Comparison of ENCODE assay signal across 8 mouse cellular contexts in genomic region chr2:128746621-128747151, GRCm38 (mm10). TPM values are rescaled to one million over a fixed set of nuclear protein-coding genes. Genes with fewer than 3 reads are reported as not detected.
A peak's percentile ranks its signal among the peaks of the same experiment; 100 is the strongest.
DNase-seq lines count a peak whose midpoint lies in the region; ATAC-seq and TF ChIP-seq lines count a peak whose summit lies in the region.

No protein-coding gene starts in this region.

- H3K27me3 ChIP-seq in midbrain, embryonic 13.5 days, result no peaks in the 10 kb centered on the region

- no peak for ATAC-seq in midbrain, embryonic 13.5 days

- H3K4me3 ChIP-seq in lung, adult 2 months (replicated peaks; ENCODE audit: extremely low read depth, low read depth, low read length), result no peak overlapping the region
- H3K4me3 ChIP-seq in midbrain, embryonic 13.5 days (replicated peaks), result no peak overlapping the region

- no peaks in the 10 kb centered on the region for H3K9me3 ChIP-seq in midbrain, embryonic 13.5 days

- no peak overlapping the region for H3K27ac ChIP-seq in midbrain, embryonic 13.5 days

- no peaks in the 10 kb centered on the region for H3K36me3 ChIP-seq in midbrain, embryonic 13.5 days

- H3K4me1 ChIP-seq in lung, adult 2 months (ENCODE audit: control insufficient read depth, insufficient read depth, low read length), result peaks cover 21% of the 10 kb centered on the region
- H3K4me1 ChIP-seq in midbrain, embryonic 13.5 days (replicated peaks), result no peaks in the 10 kb centered on the region

- no peak for TF ChIP-seq CTCF in lung, adult 2 months (IDR thresholded peaks at IDR 0.05; ENCODE audit: insufficient read depth, low read length)

- no peak overlapping the region for H3K9ac ChIP-seq in midbrain, embryonic 13.5 days (replicated peaks)

- 28% methylated on average over 5 of the region's 5 CpGs for WGBS in lung, adult 2 months
- WGBS in midbrain, embryonic 13.5 days, result 75% methylated on average over 5 of the region's 5 CpGs

- intact Hi-C loops in heart, postnatal 14 days (cut with DNase I), result no loop called here

- peak; percentile 39 for DNase-seq in gastrocnemius, adult 18-20 months (ENCODE audit: low spot score)
- no peak for DNase-seq in gastrocnemius, postnatal 4 days (ENCODE audit: low spot score in 2 of 2)
- DNase-seq in brain, adult 2 months (ENCODE audit: low read depth, low spot score), result peak; percentile 21
- DNase-seq in heart, postnatal 14 days, result peak; percentile 44 to 48
- DNase-seq in lung, adult 2 months, result peak; percentile 27
- DNase-seq in T-cell, adult 2 months (ENCODE audit: low spot score), result no peak
- no peak for DNase-seq in embryo, embryonic 9.5 days (ENCODE audit: extremely low spot score)

- no peak for TF ChIP-seq POLR2A in lung, adult 2 months (IDR thresholded peaks at IDR 0.05; ENCODE audit: borderline replicate concordance, extremely low read depth, low read depth, low read length)

- H3K4me2 ChIP-seq in midbrain, embryonic 13.5 days (replicated peaks), result no peak overlapping the region

RNA-seq across cellular contexts. Expression of gene Mertk, which starts 47.9 kb away (rescaled TPM):
- total RNA-seq in gastrocnemius, adult 18-20 months (2021), result 1 to 10 TPM; 2.2 to 2.8 TPM
- 1 to 10 TPM; 4.7 to 5.8 TPM for total RNA-seq in gastrocnemius, postnatal 4 days (2021)
- total RNA-seq in heart, postnatal 14 days (2021), result 1 to 10 TPM; 6.5 to 8.0 TPM
- 9.9 and 12.6 TPM in 2 replicates for polyA plus RNA-seq in lung, adult 2 months (2012; rRNA removed)
- 1.4 and 1.6 TPM in 2 replicates for polyA plus RNA-seq in midbrain, embryonic 13.5 days (2015; fragmentation: Nextera tagmentation; extraction: Ambion mirVana)

RNA-seq across cellular contexts. Expression of gene Anapc1, which starts 59.5 kb away (rescaled TPM):
- total RNA-seq in gastrocnemius, adult 18-20 months (2021), result 10 to 100 TPM; 30.0 to 31.1 TPM
- 10 to 100 TPM; 66.8 to 74.1 TPM for total RNA-seq in gastrocnemius, postnatal 4 days (2021)
- total RNA-seq in heart, postnatal 14 days (2021), result 10 to 100 TPM; 50.6 to 51.0 TPM
- 46.5 and 48.1 TPM in 2 replicates for polyA plus RNA-seq in lung, adult 2 months (2012; rRNA removed)
- polyA plus RNA-seq in midbrain, embryonic 13.5 days (2015; fragmentation: Nextera tagmentation; extraction: Ambion mirVana), result 55.2 and 57.9 TPM in 2 replicates

Comparison
In these comparisons a context has a peak if more than half of its experiments do, and no peak if none do; other contexts are left out.
1. DNase-seq: peak in gastrocnemius, adult 18-20 months (single experiment), brain, adult 2 months (single experiment), heart, postnatal 14 days (2 of 2) and lung, adult 2 months (single experiment); none in gastrocnemius, postnatal 4 days (0 of 2), T-cell, adult 2 months (single experiment) and embryo, embryonic 9.5 days (single experiment).